Mouse (Mus musculus): ENCODE data around the gene Olfr569.

The Olfr569 gene

GRCm38 (mm10) chr7:102890782-102891181 lies at the start of gene Olfr569:
TSS of gene Olfr569 (minus strand) at chr7:102890882.
- no peak for DNase-seq (ENCODE audit: low spot score in 2 of 2)

GRCm38 (mm10) chr7:102927105-102927504 lies 36.4 kb upstream of the Olfr569 start:
- DNase-seq (ENCODE audit: low spot score in 2 of 2), result no peak

GRCm38 (mm10) chr7:102924109-102924508 lies 33.4 kb upstream of the Olfr569 start, which contains the start of gene Olfr572:
TSS of gene Olfr572 (plus strand) at chr7:102924409.
- no peak for DNase-seq (ENCODE audit: low spot score in 2 of 2)

GRCm38 (mm10) chr7:102919632-102920031 lies 28.9 kb upstream of the Olfr569 start:
- no peak for DNase-seq (ENCODE audit: low spot score in 2 of 2)

- no peak for DNase-seq (ENCODE audit: low spot score in 2 of 2)
Observed at GRCm38 (mm10) chr7:102917032-102917875, 26.6 kb upstream of the Olfr569 start, which contains the start of gene Olfr571. TSS of gene Olfr571 (minus strand) at chr7:102917536.

GRCm38 (mm10) chr7:102916405-102916804 lies 25.7 kb upstream of the Olfr569 start:
- DNase-seq (ENCODE audit: low spot score in 2 of 2), result no peak

- DNase-seq (ENCODE audit: low spot score in 2 of 2), result no peak
Observed at GRCm38 (mm10) chr7:102915261-102915660, 24.6 kb upstream of the Olfr569 start.

GRCm38 (mm10) chr7:102876822-102877221 lies 13.9 kb downstream of the Olfr569 start, which contains the start of gene Olfr568:
TSS of gene Olfr568 (plus strand) at chr7:102877122.
- DNase-seq (ENCODE audit: low spot score in 2 of 2), result no peak

- DNase-seq (ENCODE audit: low spot score in 2 of 2), result no peak
Observed at GRCm38 (mm10) chr7:102858665-102859064, 32.0 kb downstream of the Olfr569 start, which contains the start of gene Olfr566. TSS of gene Olfr566 (minus strand) at chr7:102858765.

GRCm38 (mm10) chr7:102855807-102856206 lies 34.9 kb downstream of the Olfr569 start:
- no peak for DNase-seq (ENCODE audit: low spot score in 2 of 2)
